Mouse (Mus musculus) midbrain, embryonic 11.5 days (tissue): ENCODE measurements around the gene Igfbp1. TPM values are rescaled to one million over a fixed set of nuclear protein-coding genes. Genes with fewer than 3 reads are reported as not detected.
"Not testable (repeated sequence)": the region's sequence is repeated elsewhere in the genome, so short reads cannot be mapped to it uniquely, and the experiment has no call there.

Source experiments
- ATAC-seq: fragments of 200-750 bp; cut with Nextera tagmentation; 2 replicates; pipeline ENCODE4 v1.8.0; 2017; ENCODE audit warnings: moderate TSS enrichment, moderate library complexity; ENCODE audit not compliant: low FRiP score
- DNase-seq: peaks from one replicate; pipeline ENCODE4 v3.0.0; 2015; ENCODE audit warnings: low spot score; ENCODE audit errors: missing footprints
- H3K27ac ChIP-seq: fragments of 300-500 bp; sonication (generic); 2 replicates; pipeline ENCODE4 v1.5.1; 2014; ENCODE audit warnings: low read depth, low read length
- H3K27me3 ChIP-seq: fragments of 300-500 bp; sonication (generic); 2 replicates; pipeline ENCODE4 v1.6.1; 2014; ENCODE audit warnings: mild to moderate bottlenecking, low read length, moderate library complexity, mixed read lengths; ENCODE audit not compliant: control insufficient read depth, insufficient read depth
- H3K36me3 ChIP-seq: fragments of 300-500 bp; sonication (generic); 2 replicates; pipeline ENCODE4 v1.6.1; 2014; ENCODE audit warnings: mild to moderate bottlenecking, low read length, moderate library complexity, mixed read lengths; ENCODE audit not compliant: control insufficient read depth, insufficient read depth
- H3K4me1 ChIP-seq: fragments of 300-500 bp; sonication (generic); 2 replicates; pipeline ENCODE4 v1.6.1; 2014; ENCODE audit warnings: low read length; ENCODE audit not compliant: control insufficient read depth, insufficient read depth
- H3K4me2 ChIP-seq: fragments of 300-500 bp; sonication (generic); 2 replicates; pipeline ENCODE4 v1.6.1; 2014; ENCODE audit warnings: mild to moderate bottlenecking, moderate library complexity
- H3K4me3 ChIP-seq: fragments of 300-500 bp; sonication (generic); 2 replicates; pipeline ENCODE4 v1.5.1; 2014; ENCODE audit warnings: low read depth, low read length
- H3K9ac ChIP-seq: fragments of 300-500 bp; sonication (generic); 2 replicates; pipeline ENCODE4 v1.6.1; 2014; ENCODE audit warnings: low read length
- H3K9me3 ChIP-seq: fragments of 300-500 bp; sonication (generic); 2 replicates; pipeline ENCODE4 v1.6.1; 2016; ENCODE audit warnings: low read length; ENCODE audit not compliant: control insufficient read depth
- WGBS: fragments of 180-500 bp; shearing (Covaris S2); extraction: QIAGEN DNeasy Blood & Tissue Kit; methylation state at CpG from one replicate; pipeline ENCODE4 v1.1.7; 2014; 5-methylcytosine and 5-hydroxymethylcytosine counted together
- polyA plus RNA-seq: library from polyadenylated mRNA; unstranded; fragments of >200 nt; fragmentation: Nextera tagmentation; extraction: Ambion mirVana; gene quantifications from 2 replicates; pipeline ENCODE4 v1.2.1, GENCODE M21; 2014

The Igfbp1 gene
- polyA plus RNA-seq, 1 experiment from 2014 or later = 0.14 TPM

- peak; percentile 85 for ATAC-seq
- Histone ChIP-seq H3K4me3 (peak within 1 kb of the TSS; percentile 57), H3K9me3 (no peaks in the 10 kb centered on the region), H3K27ac (no peak within 1 kb of the TSS), H3K9ac (peak within 1 kb of the TSS; percentile 67), H3K36me3 (no peaks in the 10 kb centered on the region), H3K4me2 (peak within 1 kb of the TSS; percentile 88), H3K4me1 (peaks cover 9% of the 10 kb centered on the region), H3K27me3 (peaks cover 28% of the 10 kb centered on the region)
- under 1% methylated on average over 90 of the region's 104 CpGs for WGBS
- DNase-seq = peak; percentile 96
These were observed 16.1 kb downstream of the Igfbp1 start, which contains the start of gene Igfbp3 for GRCm38 (mm10) chr11:7213501-7214341. Gene Igfbp3 (minus strand): TSS chr11:7213923.

GRCm38 (mm10) chr11:7214342-7214660 lies 16.7 kb downstream of the Igfbp1 start:
- peaks cover 28% of the 10 kb centered on the region for H3K27me3 ChIP-seq
- peak overlapping the region; percentile 67; the same call in 1 of the 2 replicates for H3K9ac ChIP-seq
- peak overlapping the region; percentile 57 for H3K4me3 ChIP-seq
- DNase-seq = peak; percentile 95
- H3K4me1 ChIP-seq = peaks cover 9% of the 10 kb centered on the region
- no peak overlapping the region for H3K27ac ChIP-seq
- H3K36me3 ChIP-seq = no peaks in the 10 kb centered on the region
- WGBS = under 1% methylated on average over 12 of the region's 12 CpGs
- H3K4me2 ChIP-seq = peak overlapping the region; percentile 88
- H3K9me3 ChIP-seq = no peaks in the 10 kb centered on the region
- ATAC-seq = peak; percentile 4

GRCm38 (mm10) chr11:7214761-7215160 lies 17.2 kb downstream of the Igfbp1 start:
- Histone ChIP-seq H3K36me3 (no peaks in the 10 kb centered on the region), H3K27ac (no peak overlapping the region), H3K27me3 (peaks cover 28% of the 10 kb centered on the region), H3K4me2 (peak overlapping the region; percentile 88), H3K9ac (no peak overlapping the region), H3K4me3 (peak overlapping the region; percentile 57; the same call in 1 of the 2 replicates), H3K4me1 (peaks cover 9% of the 10 kb centered on the region), H3K9me3 (no peaks in the 10 kb centered on the region)
- ATAC-seq = no peak
- 8% methylated on average over 14 of the region's 14 CpGs for WGBS
- DNase-seq = no peak

- H3K9me3 ChIP-seq = no peaks in the 10 kb centered on the region
- peaks cover 28% of the 10 kb centered on the region for H3K27me3 ChIP-seq
- WGBS = 18% methylated on average over 8 of the region's 8 CpGs
- peaks cover 9% of the 10 kb centered on the region for H3K4me1 ChIP-seq
- DNase-seq = peak; percentile 95
- H3K27ac ChIP-seq = no peak overlapping the region
- no peak overlapping the region for H3K4me2 ChIP-seq
- no peak overlapping the region for H3K4me3 ChIP-seq
- ATAC-seq = no peak
- H3K36me3 ChIP-seq = no peaks in the 10 kb centered on the region
- no peak overlapping the region for H3K9ac ChIP-seq
These were observed 18.1 kb downstream of the Igfbp1 start for GRCm38 (mm10) chr11:7215703-7216102.

- DNase-seq, H3K9ac ChIP-seq, ATAC-seq, H3K4me1 ChIP-seq, H3K27ac ChIP-seq, H3K4me3 ChIP-seq, H3K36me3 ChIP-seq, H3K4me2 ChIP-seq, H3K9me3 ChIP-seq, H3K27me3 ChIP-seq: not testable (repeated sequence)
- 72% methylated on average over 7 of the region's 8 CpGs for WGBS
These were observed 24.2 kb downstream of the Igfbp1 start for GRCm38 (mm10) chr11:7221826-7222225.

GRCm38 (mm10) chr11:7226200-7226599 lies 28.6 kb downstream of the Igfbp1 start:
- Histone ChIP-seq H3K9ac (no peak overlapping the region), H3K27ac (no peak overlapping the region), H3K9me3 (no peaks in the 10 kb centered on the region), H3K27me3 (no peaks in the 10 kb centered on the region), H3K4me3 (no peak overlapping the region), H3K4me1 (no peaks in the 10 kb centered on the region), H3K36me3 (no peaks in the 10 kb centered on the region), H3K4me2 (no peak overlapping the region)
- no peak for ATAC-seq
- WGBS = 79% methylated on average over 2 of the region's 2 CpGs
- DNase-seq = no peak

GRCm38 (mm10) chr11:7226810-7227550 lies 29.4 kb downstream of the Igfbp1 start:
- no peaks in the 10 kb centered on the region for H3K9me3 ChIP-seq
- no peaks in the 10 kb centered on the region for H3K36me3 ChIP-seq
- no peak for ATAC-seq
- H3K27me3 ChIP-seq = no peaks in the 10 kb centered on the region
- WGBS = 84% methylated on average over 7 of the region's 7 CpGs
- H3K27ac ChIP-seq = no peak overlapping the region
- no peak for DNase-seq
- no peak overlapping the region for H3K4me2 ChIP-seq
- H3K4me1 ChIP-seq = no peaks in the 10 kb centered on the region
- H3K9ac ChIP-seq = no peak overlapping the region
- H3K4me3 ChIP-seq = no peak overlapping the region

GRCm38 (mm10) chr11:7228107-7228506 lies 30.5 kb downstream of the Igfbp1 start:
- H3K9me3 ChIP-seq = no peaks in the 10 kb centered on the region
- 91% methylated on average over 4 of the region's 4 CpGs for WGBS
- no peak overlapping the region for H3K4me2 ChIP-seq
- DNase-seq = no peak
- no peaks in the 10 kb centered on the region for H3K36me3 ChIP-seq
- H3K27me3 ChIP-seq = no peaks in the 10 kb centered on the region
- no peak overlapping the region for H3K27ac ChIP-seq
- H3K4me3 ChIP-seq = no peak overlapping the region
- H3K4me1 ChIP-seq = no peaks in the 10 kb centered on the region
- H3K9ac ChIP-seq = no peak overlapping the region
- ATAC-seq = no peak

GRCm38 (mm10) chr11:7230000-7230399 lies 32.4 kb downstream of the Igfbp1 start:
- H3K4me1 ChIP-seq = no peaks in the 10 kb centered on the region
- no peak overlapping the region for H3K9ac ChIP-seq
- no peaks in the 10 kb centered on the region for H3K36me3 ChIP-seq
- DNase-seq (no peak), ATAC-seq (no peak)
- H3K4me2 ChIP-seq = no peak overlapping the region
- no peaks in the 10 kb centered on the region for H3K9me3 ChIP-seq
- no peaks in the 10 kb centered on the region for H3K27me3 ChIP-seq
- 82% methylated on average over 4 of the region's 4 CpGs for WGBS
- no peak overlapping the region for H3K4me3 ChIP-seq
- no peak overlapping the region for H3K27ac ChIP-seq
